Mouse (Mus musculus) heart, postnatal 0 days (tissue): ENCODE measurements around the gene Tpk1.

Source experiments
- CTCF ChIP-seq: IDR thresholded peaks from 2 replicates; pipeline ENCODE4 v1.5.1; 2016; ENCODE audit warnings: antibody characterized with exemption, control low read depth, low read depth
- EP300 ChIP-seq: IDR thresholded peaks from 2 replicates; pipeline ENCODE4 v1.6.1; 2016; ENCODE audit warnings: antibody characterized with exemption, low read depth

GRCm38 (mm10) chr6:43667681-43668080 is 1.6 kb upstream of the Tpk1 start:
- TF ChIP-seq CTCF (no peak), EP300 (no peak)
